Mouse (Mus musculus) inflammation-experienced regulatory T-cells, adult 16 weeks (primary cell): ENCODE results near the gene Fam209. TPM values are rescaled to one million over a fixed set of nuclear protein-coding genes. Genes with fewer than 3 reads are reported as not detected.

Source experiments
- polyA plus RNA-seq: library from polyadenylated mRNA; unstranded; fragments of 100-300 nt; shearing (Covaris generic); gene quantifications from one replicate; pipeline ENCODE4 v1.2.1, GENCODE M21; 2017

Fam209 gene
- polyA plus RNA-seq, result 0.57 TPM

GRCm38 (mm10) chr2:172472318-172472717 lies at the start of gene Fam209:
Gene Fam209 (plus strand): TSS chr2:172472520.

GRCm38 (mm10) chr2:172439843-172440639 lies 32.3 kb upstream of the Fam209 start, which contains the start of gene Rtf2:
Gene Rtf2 (plus strand): TSS chr2:172440556.

GRCm38 (mm10) chr2:172458496-172458895 lies 13.8 kb upstream of the Fam209 start, which contains the start of gene Gcnt7:
Gene Gcnt7 (minus strand): TSS chr2:172458596.

Other genes starting within 250 kb of the Fam209 start
- gene Mc3r, start 224.0 kb upstream of the Fam209 start, polyA plus RNA-seq, result not detected
- gene Fam210b, start 127.0 kb upstream of the Fam209 start, polyA plus RNA-seq, result 24.9 TPM
- 6.9 TPM for gene Aurka, start 102.0 kb upstream of the Fam209 start, polyA plus RNA-seq
- gene Cstf1, start 101.8 kb upstream of the Fam209 start, polyA plus RNA-seq, result 39.1 TPM
- gene Cass4, start 78.7 kb upstream of the Fam209 start, polyA plus RNA-seq, result 10.3 TPM
- 162 TPM for gene Rtf2, start 32.0 kb upstream of the Fam209 start, polyA plus RNA-seq
- gene Gcnt7, start 13.9 kb upstream of the Fam209 start, polyA plus RNA-seq, result 7.0 TPM
- not detected for gene Tfap2c, start 77.1 kb downstream of the Fam209 start, polyA plus RNA-seq